In the genomic region with DNA sequence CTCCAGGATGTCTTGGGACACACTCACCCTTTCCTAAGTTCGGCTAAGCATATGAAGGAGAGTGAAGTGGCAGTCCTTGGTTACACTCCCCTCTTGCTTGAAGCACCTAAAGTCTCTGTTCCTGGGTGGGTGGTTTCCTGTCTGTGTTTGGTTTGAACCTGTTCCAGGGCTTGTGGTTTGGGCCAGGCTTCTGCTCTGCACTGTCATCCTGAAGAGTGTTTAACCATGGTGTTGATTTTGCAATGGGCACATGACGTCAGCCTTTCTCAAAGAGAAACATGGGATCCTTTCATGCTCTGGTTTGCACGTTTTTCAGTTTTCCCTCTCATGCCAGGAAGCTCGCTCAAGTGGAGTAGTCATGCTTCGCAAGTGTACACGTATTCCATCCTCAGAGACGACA, we compare ENCODE assay signal across 8 mouse cellular contexts.
DNase-seq lines count a peak whose midpoint lies in the region; ATAC-seq and TF ChIP-seq lines count a peak whose summit lies in the region.

No protein-coding gene starts in this region.

- H3K27ac ChIP-seq in hindbrain, postnatal 0 days = no peak overlapping the region
- H3K27ac ChIP-seq in neural tube, embryonic 15.5 days (replicated peaks) = no peak overlapping the region

- DNase-seq in 3T3-L1 (ENCODE audit: low read depth, low spot score) = peak; percentile 100
- DNase-seq in fibroblast of lung, adult 2 months (ENCODE audit: low read depth) = peak; percentile 88
- peak; percentile 94 for DNase-seq in lung, postnatal 36 days
- DNase-seq in spleen, adult 12 weeks (ENCODE audit: low spot score) = no peak
- DNase-seq in hindbrain, postnatal 0 days (ENCODE audit: low spot score) = no peak
- DNase-seq in spleen, adult 18-20 months = no peak

- H3K4me3 ChIP-seq in C2C12 (ENCODE audit: insufficient read depth, poor library complexity, severe bottlenecking) = no peak overlapping the region
- H3K4me3 ChIP-seq in hindbrain, postnatal 0 days (ENCODE audit: low read length) = no peak overlapping the region
- H3K4me3 ChIP-seq in neural tube, embryonic 15.5 days (replicated peaks) = no peak overlapping the region

- WGBS in hindbrain, postnatal 0 days = 83% methylated on average over 7 of the region's 7 CpGs
- WGBS in neural tube, embryonic 15.5 days = 87% methylated on average over 7 of the region's 7 CpGs

- H3K79me3 ChIP-seq in C2C12 (ENCODE audit: low read depth) = no peaks in the 10 kb centered on the region

- ATAC-seq in hindbrain, postnatal 0 days = no peak
- ATAC-seq in neural tube, embryonic 15.5 days (ENCODE audit: low FRiP score) = no peak

- no peak overlapping the region for H3K4me2 ChIP-seq in hindbrain, postnatal 0 days (ENCODE audit: low read depth, low read length)
- no peak overlapping the region for H3K4me2 ChIP-seq in neural tube, embryonic 15.5 days

- H3K27me3 ChIP-seq in C2C12 (ENCODE audit: control insufficient read depth, insufficient read depth, insufficient read length) = no peaks in the 10 kb centered on the region
- no peaks in the 10 kb centered on the region for H3K27me3 ChIP-seq in hindbrain, postnatal 0 days (ENCODE audit: insufficient read depth, low read length)
- H3K27me3 ChIP-seq in neural tube, embryonic 15.5 days (replicated peaks) = no peaks in the 10 kb centered on the region

- no peak overlapping the region for H3K9ac ChIP-seq in hindbrain, postnatal 0 days (replicated peaks; ENCODE audit: low read length)
- no peak overlapping the region for H3K9ac ChIP-seq in neural tube, embryonic 15.5 days (replicated peaks)

- TF ChIP-seq CTCF in C2C12 (IDR thresholded peaks at IDR 0.05; ENCODE audit: control insufficient read depth, insufficient read depth, insufficient read length) = no peak
- TF ChIP-seq CTCF in hindbrain, postnatal 0 days (IDR thresholded peaks at IDR 0.05; ENCODE audit: low read depth) = no peak

- H3K4me1 ChIP-seq in hindbrain, postnatal 0 days (ENCODE audit: insufficient read depth, low read length) = no peaks in the 10 kb centered on the region
- no peaks in the 10 kb centered on the region for H3K4me1 ChIP-seq in neural tube, embryonic 15.5 days

- H3K9me3 ChIP-seq in hindbrain, postnatal 0 days (ENCODE audit: low read length) = no peaks in the 10 kb centered on the region
- H3K9me3 ChIP-seq in neural tube, embryonic 15.5 days (replicated peaks) = no peaks in the 10 kb centered on the region

- no peaks in the 10 kb centered on the region for H3K79me2 ChIP-seq in C2C12 (ENCODE audit: control insufficient read depth, insufficient read depth)

- no peak overlapping the region for H3ac ChIP-seq in C2C12 (ENCODE audit: control insufficient read depth, insufficient read length, low read depth)

- no peaks in the 10 kb centered on the region for H3K36me3 ChIP-seq in C2C12 (ENCODE audit: control insufficient read depth, insufficient read depth)
- H3K36me3 ChIP-seq in hindbrain, postnatal 0 days (ENCODE audit: insufficient read depth, low read length) = no peaks in the 10 kb centered on the region
- H3K36me3 ChIP-seq in neural tube, embryonic 15.5 days = no peaks in the 10 kb centered on the region

TF ChIP-seq in C2C12, 6 proteins besides CTCF, POLR2A, EP300 and RAD21:
- no peak for TF ChIP-seq MYOG (IDR thresholded peaks at IDR 0.05; ENCODE audit: control insufficient read depth, extremely low read depth, insufficient read length)
- peak; percentile 25 for TF ChIP-seq MYOD1 (IDR thresholded peaks at IDR 0.05; ENCODE audit: control insufficient read depth, insufficient read length, low read depth)
- peak; percentile 70 for TF ChIP-seq USF1 (IDR thresholded peaks at IDR 0.05; ENCODE audit: low read depth)
- peak; percentile 99 for TF ChIP-seq CEBPB (IDR thresholded peaks at IDR 0.05; ENCODE audit: low read depth)
- peak; percentile 98 for TF ChIP-seq MAX (IDR thresholded peaks at IDR 0.05)
- peak; percentile 18 for TF ChIP-seq FOSL1 (IDR thresholded peaks at IDR 0.05; ENCODE audit: insufficient read depth, low read length, poor library complexity, severe bottlenecking)

Comparison
In these comparisons a context has a peak if more than half of its experiments do, and no peak if none do; other contexts are left out.
1. DNase-seq: peak in 3T3-L1 (single experiment), fibroblast of lung, adult 2 months (single experiment) and lung, postnatal 36 days (single experiment); none in spleen, adult 12 weeks (single experiment), hindbrain, postnatal 0 days (single experiment) and spleen, adult 18-20 months (0 of 2).